Mouse (Mus musculus): ENCODE measurements around the gene Lrrtm4. TPM values are rescaled to one million over a fixed set of nuclear protein-coding genes. Genes with fewer than 3 reads are reported as not detected.

Gene Lrrtm4
- total and polyA plus RNA-seq, 2 experiments from 2014 or later, result 22.2 to 45.1 TPM

DNA sequence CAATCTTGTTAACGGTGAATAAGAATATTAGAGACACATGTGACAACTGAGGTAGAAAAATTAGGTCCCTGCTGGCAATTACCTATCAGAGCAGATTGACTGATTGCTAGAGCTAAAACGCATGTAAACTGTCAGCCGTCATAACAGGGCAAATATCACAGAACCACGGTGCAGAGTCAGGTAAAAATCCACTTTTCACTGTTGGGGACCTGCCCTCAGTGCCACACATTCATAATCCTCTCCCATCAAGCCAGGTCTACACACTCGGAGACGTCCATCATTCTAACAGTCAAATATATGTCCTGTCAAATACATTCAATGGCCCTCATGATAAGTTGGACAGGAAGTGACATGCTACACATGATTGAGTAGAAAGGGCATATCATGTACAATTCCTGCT, 826.6 kb downstream of the Lrrtm4 start:
- ATAC-seq (ENCODE audit: low FRiP score), result no peak
- H3K9me3 ChIP-seq (ENCODE audit: low read length), result no peaks in the 10 kb centered on the region
- WGBS, result 77% methylated on average over 6 of the region's 6 CpGs
- H3K27ac ChIP-seq (ENCODE audit: low read depth, low read length), result no peak overlapping the region
- TF ChIP-seq CTCF (IDR thresholded peaks at IDR 0.05), result no peak
- no peak overlapping the region for H3K9ac ChIP-seq (replicated peaks; ENCODE audit: low read length, poor library complexity, severe bottlenecking)
- H3K4me1 ChIP-seq (ENCODE audit: insufficient read depth, low read length), result no peaks in the 10 kb centered on the region
- DNase-seq (ENCODE audit: low spot score), result peak; percentile 25
- no peak overlapping the region for H3K4me2 ChIP-seq (ENCODE audit: low read depth, low read length, poor library complexity, severe bottlenecking)
- no peak overlapping the region for H3K4me3 ChIP-seq (ENCODE audit: low read depth, low read length)
- no peaks in the 10 kb centered on the region for H3K36me3 ChIP-seq (ENCODE audit: insufficient read depth, low read length)
- no peaks in the 10 kb centered on the region for H3K27me3 ChIP-seq (ENCODE audit: insufficient read depth, low read length)

DNA sequence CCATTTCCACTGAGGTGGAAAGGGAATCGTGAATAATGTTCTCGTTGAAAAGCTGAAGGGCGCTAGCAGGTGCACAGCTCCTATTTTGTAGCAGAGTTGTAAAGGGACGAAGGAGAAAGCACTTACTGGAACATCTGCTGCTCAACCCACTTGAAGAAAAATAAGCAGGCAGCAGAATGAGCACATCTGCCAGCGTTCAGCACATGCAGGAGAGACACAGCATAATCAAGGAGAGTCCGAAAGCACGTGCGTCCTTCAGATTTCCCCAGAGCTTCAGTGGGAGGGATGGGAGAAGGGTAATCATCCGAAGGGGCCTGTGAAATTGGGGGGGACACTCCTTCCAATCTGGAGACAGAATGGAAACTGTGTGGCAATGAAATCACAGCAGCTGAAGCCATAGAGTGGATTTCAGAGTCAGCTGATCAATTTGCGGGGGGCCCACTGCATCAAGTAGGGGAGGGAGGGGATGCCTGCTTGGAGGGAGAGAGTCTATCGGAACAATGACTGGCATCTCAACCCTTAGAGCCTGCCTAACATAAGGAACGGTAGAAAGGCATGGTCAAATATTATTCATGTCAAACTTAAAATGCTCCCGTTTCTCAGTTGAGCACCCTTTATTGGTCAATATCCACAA, 838.4 kb downstream of the Lrrtm4 start:
- TF ChIP-seq CTCF (IDR thresholded peaks at IDR 0.05), result no peak
- 0 out of 2 replicates have a peak overlapping the region, but pooled peaks have one; percentile 4 for H3K4me2 ChIP-seq (ENCODE audit: low read depth, low read length, poor library complexity, severe bottlenecking)
- DNase-seq (ENCODE audit: low spot score) (peak; percentile 4), ATAC-seq (ENCODE audit: low FRiP score) (no peak)
- H3K9me3 ChIP-seq (ENCODE audit: low read length), result no peaks in the 10 kb centered on the region
- H3K4me1 ChIP-seq (ENCODE audit: insufficient read depth, low read length), result no peaks in the 10 kb centered on the region
- no peaks in the 10 kb centered on the region for H3K27me3 ChIP-seq (ENCODE audit: insufficient read depth, low read length)
- WGBS, result 60% methylated on average over 13 of the region's 13 CpGs
- no peak overlapping the region for H3K27ac ChIP-seq (ENCODE audit: low read depth, low read length)
- no peak overlapping the region for H3K4me3 ChIP-seq (ENCODE audit: low read depth, low read length)
- H3K9ac ChIP-seq (replicated peaks; ENCODE audit: low read length, poor library complexity, severe bottlenecking), result no peak overlapping the region
- no peaks in the 10 kb centered on the region for H3K36me3 ChIP-seq (ENCODE audit: insufficient read depth, low read length)

Other genes with a start within 250 kb of the Lrrtm4 start
- not detected in 2 replicates for gene Gm20594, start 201.0 kb upstream of the Lrrtm4 start, total RNA-seq (2014; rRNA removed)
- not detected in 2 replicates for gene Gm20594, start 201.0 kb upstream of the Lrrtm4 start, polyA plus RNA-seq (2015; fragmentation: Nextera tagmentation; extraction: Ambion mirVana)